Mouse (Mus musculus): ENCODE measurements at regions not wholly inside any gene's neighbourhood (a gene's known extent, or its start where the extent isn't known, plus 50 kb on each side); places are given as distances from the start of the nearest gene placed in this dataset.

DNA sequence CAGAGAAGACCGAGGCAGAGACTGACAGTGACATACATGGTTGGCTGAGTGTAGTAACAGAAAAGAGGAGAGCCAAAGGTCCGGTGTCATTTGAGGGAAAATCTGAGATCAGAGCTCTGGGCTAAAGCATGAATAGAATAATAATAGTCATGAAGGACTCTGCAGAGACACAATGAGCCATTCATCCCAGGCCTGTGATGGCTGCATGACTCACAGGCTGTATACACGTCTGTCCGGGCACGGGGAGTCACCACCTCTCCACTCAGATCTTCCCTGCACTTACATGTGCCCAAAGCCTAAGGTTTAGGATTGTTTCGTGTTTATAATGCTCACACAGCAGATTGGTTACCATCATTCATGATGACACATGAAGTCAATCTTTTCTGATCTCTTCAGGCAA is 246.2 kb upstream of the Jmjd1c start:
- Histone ChIP-seq H3K4me2 (no peak overlapping the region), H3K27me3 (replicated peaks) (no peaks in the 10 kb centered on the region), H3K9ac (no peak overlapping the region), H3K4me1 (0 out of 2 replicates have a peak, but pooled peaks cover 2% of the 10 kb centered on the region), H3K9me3 (replicated peaks) (no peaks in the 10 kb centered on the region), H3K27ac (no peak overlapping the region), H3K36me3 (no peaks in the 10 kb centered on the region), H3K4me3 (no peak overlapping the region)
- 71% methylated on average over 6 of the region's 6 CpGs for WGBS (ENCODE audit: insufficient replicate concordance)
- no peak for ATAC-seq

DNA sequence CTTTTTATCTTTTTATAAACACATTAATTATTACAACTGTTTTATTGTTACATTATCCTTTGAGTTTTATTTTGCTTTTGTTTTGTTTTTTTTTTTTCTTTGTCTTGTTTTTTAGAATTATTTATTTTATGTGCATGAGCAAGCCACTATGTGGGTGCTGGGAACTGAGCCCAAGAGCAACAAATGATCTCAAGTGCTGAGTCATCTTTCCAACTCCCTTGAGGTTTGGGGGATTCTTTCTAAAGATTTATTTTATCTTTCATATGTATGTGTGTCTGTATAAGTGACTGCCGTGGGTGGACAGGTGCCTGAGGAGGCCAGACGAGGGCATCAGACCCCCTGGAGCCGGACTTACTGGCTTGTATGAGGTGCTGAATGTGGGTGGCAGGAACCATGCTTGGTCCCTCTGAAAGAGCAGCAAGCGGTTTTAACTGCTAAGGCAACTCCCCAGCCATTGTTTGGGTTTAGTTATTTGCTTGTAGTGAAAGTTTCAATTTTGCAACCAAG is 244.9 kb upstream of the Jmjd1c start:
- Histone ChIP-seq H3K9me3 (replicated peaks) (no peaks in the 10 kb centered on the region), H3K27me3 (replicated peaks) (no peaks in the 10 kb centered on the region), H3K4me2 (no peak overlapping the region), H3K36me3 (no peaks in the 10 kb centered on the region), H3K9ac (no peak overlapping the region), H3K4me3 (no peak overlapping the region), H3K4me1 (0 out of 2 replicates have a peak, but pooled peaks cover 2% of the 10 kb centered on the region), H3K27ac (no peak overlapping the region)
- 56% methylated on average over 4 of the region's 4 CpGs for WGBS (ENCODE audit: insufficient replicate concordance)
- ATAC-seq, result no peak

DNA sequence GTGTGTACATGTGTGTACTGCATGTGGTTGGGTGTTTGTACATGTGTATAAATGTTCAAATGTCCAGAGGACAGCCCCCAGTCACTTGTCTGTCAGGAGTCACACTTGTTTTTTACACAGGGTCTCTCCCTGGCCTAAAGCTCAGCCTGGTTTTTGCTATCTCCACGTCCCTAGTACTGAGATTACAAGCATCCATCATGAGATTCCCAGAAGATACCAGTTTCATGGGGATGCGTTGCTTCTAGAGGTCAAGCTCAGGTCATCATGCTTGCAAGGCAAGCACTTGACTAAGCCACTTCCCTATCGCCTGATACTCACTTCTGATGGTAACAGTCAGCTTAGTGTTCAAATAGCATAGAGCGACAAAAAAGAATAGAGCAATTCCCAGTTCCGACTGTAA is 244.1 kb upstream of the Jmjd1c start:
- no peak overlapping the region for H3K9ac ChIP-seq
- H3K27ac ChIP-seq, result no peak overlapping the region
- no peaks in the 10 kb centered on the region for H3K36me3 ChIP-seq
- 57% methylated on average over 5 of the region's 5 CpGs for WGBS (ENCODE audit: insufficient replicate concordance)
- H3K4me2 ChIP-seq, result no peak overlapping the region
- H3K4me3 ChIP-seq, result no peak overlapping the region
- H3K27me3 ChIP-seq (replicated peaks), result no peaks in the 10 kb centered on the region
- H3K9me3 ChIP-seq (replicated peaks), result no peaks in the 10 kb centered on the region
- 0 out of 2 replicates have a peak, but pooled peaks cover 2% of the 10 kb centered on the region for H3K4me1 ChIP-seq
- ATAC-seq, result no peak

DNA sequence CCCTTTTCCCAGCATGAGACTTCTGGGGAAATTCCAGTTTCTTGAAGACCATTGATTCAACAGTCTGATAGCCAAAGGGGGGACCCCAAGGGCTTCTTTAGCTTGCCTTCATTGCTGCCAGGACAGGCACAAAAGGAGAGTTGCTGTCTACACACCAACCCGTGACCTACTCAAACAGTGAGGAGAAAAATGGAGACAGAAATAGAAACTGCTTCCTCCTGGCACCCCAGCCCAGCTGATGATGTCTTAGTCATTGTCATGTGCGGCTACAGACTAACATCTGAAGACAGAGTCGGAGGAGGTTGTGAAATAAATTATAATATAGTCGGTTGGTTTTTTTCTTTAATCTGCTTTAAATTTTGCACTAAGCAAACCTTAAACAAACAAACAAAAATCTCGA is 243.2 kb upstream of the Jmjd1c start:
- H3K9ac ChIP-seq, result no peak overlapping the region
- WGBS (ENCODE audit: insufficient replicate concordance), result 11% methylated on average over 5 of the region's 5 CpGs
- no peak for ATAC-seq

DNA sequence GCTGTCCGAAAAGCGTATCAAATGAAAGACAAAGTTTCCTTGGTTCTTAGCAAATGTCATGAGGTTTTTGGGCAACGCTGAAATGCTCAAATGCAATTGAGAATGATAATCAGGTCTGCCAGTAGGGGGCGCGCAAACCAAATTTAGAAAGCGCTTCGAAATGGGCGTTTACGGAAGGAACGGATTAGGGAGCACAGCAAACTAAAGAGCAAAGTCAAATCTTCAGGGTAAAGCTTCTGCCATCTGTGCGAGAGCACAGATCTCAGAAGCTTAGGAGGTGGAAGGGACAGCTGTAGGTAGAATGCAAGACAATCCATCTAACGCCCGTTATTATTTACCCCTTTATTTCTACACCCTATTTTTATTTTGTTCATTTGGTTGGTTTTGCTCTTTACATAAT is 242.7 kb upstream of the Jmjd1c start:
- Histone ChIP-seq H3K9ac (no peak overlapping the region), H3K4me3 (no peak overlapping the region), H3K4me1 (0 out of 2 replicates have a peak, but pooled peaks cover 2% of the 10 kb centered on the region), H3K27ac (no peak overlapping the region), H3K9me3 (replicated peaks) (no peaks in the 10 kb centered on the region), H3K4me2 (peak overlapping the region; percentile 31), H3K27me3 (replicated peaks) (no peaks in the 10 kb centered on the region), H3K36me3 (no peaks in the 10 kb centered on the region)
- 6% methylated on average over 13 of the region's 13 CpGs for WGBS (ENCODE audit: insufficient replicate concordance)
- ATAC-seq, result no peak

More for the DNA sequence above, 243.2 kb upstream of the Jmjd1c start:
- no peak overlapping the region for H3K27ac ChIP-seq
- H3K27me3 ChIP-seq (replicated peaks), result no peaks in the 10 kb centered on the region
- H3K4me3 ChIP-seq, result no peak overlapping the region
- no peaks in the 10 kb centered on the region for H3K36me3 ChIP-seq
- H3K9me3 ChIP-seq (replicated peaks), result no peaks in the 10 kb centered on the region
- H3K4me2 ChIP-seq, result peak overlapping the region; percentile 31; the same call in 1 of the 2 replicates
- H3K4me1 ChIP-seq, result 0 out of 2 replicates have a peak, but pooled peaks cover 2% of the 10 kb centered on the region

DNA sequence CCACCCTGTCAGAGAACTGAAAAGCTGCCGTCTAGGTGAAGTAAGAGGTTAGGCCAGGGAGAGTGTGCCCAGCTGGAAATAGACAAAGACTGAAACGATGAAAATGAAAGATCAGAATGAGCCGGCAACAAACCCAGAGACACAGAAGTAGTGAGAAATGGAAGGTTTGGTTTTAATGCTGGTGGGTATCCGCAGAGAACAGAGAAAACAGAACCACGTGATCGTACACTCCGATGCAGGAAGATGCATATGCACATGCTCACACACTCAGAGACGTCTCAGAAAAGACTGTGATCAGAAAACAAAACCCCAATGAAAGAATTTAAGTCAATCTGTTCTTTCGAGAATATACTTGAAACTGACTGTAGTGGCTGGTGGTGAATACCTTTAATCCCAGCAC is 241.0 kb upstream of the Jmjd1c start:
- Histone ChIP-seq H3K36me3 (no peaks in the 10 kb centered on the region), H3K27me3 (replicated peaks) (no peaks in the 10 kb centered on the region), H3K9me3 (replicated peaks) (no peaks in the 10 kb centered on the region), H3K9ac (no peak overlapping the region), H3K4me2 (no peak overlapping the region), H3K4me1 (0 out of 2 replicates have a peak, but pooled peaks cover 2% of the 10 kb centered on the region), H3K27ac (no peak overlapping the region), H3K4me3 (no peak overlapping the region)
- WGBS (ENCODE audit: insufficient replicate concordance), result 81% methylated on average over 9 of the region's 9 CpGs
- ATAC-seq, result no peak

DNA sequence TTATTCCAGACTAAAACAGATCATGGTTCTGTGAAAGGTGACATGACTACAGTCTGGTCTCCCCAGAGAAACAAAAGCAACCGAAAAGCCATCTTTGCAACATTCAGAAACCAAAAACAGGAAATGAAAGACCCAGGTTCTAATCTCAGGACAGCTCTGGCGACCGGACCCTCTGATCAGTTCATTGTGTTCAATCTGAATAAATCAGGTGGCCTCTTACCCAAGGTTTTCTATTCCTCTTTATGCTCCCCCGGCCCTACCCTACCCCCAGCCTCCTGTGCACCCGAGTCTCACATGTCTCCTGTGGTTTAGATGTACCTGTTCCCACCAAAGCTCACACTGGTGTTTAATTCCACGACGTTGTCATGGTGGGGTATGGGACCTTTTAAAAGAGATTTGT is 238.6 kb upstream of the Jmjd1c start:
- Histone ChIP-seq H3K36me3 (no peaks in the 10 kb centered on the region), H3K4me1 (0 out of 2 replicates have a peak, but pooled peaks cover 2% of the 10 kb centered on the region), H3K9ac (no peak overlapping the region), H3K27ac (no peak overlapping the region), H3K4me2 (no peak overlapping the region), H3K9me3 (replicated peaks) (no peaks in the 10 kb centered on the region), H3K27me3 (replicated peaks) (no peaks in the 10 kb centered on the region), H3K4me3 (no peak overlapping the region)
- WGBS (ENCODE audit: insufficient replicate concordance), result 60% methylated on average over 7 of the region's 7 CpGs
- ATAC-seq, result no peak

DNA sequence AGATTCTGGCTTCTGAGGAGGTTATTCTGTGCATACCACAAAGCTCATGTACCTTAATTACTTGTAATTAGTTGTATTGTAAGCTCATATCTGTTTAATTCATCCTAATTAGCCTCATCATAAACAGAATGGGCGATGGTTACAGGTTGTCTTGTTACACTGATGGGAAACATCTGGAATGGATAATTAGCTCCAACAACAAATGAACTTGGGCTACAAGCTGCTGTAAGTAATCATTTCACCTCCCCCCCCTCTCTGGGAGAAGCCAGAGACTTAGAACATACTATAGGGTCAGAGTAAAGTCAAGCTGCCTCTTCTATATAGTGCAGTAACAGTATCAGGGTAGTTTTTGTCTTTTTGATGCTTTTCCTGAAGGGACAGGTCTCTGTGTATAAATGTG is 234.5 kb upstream of the Jmjd1c start:
- H3K27me3 ChIP-seq (replicated peaks), result no peaks in the 10 kb centered on the region
- WGBS (ENCODE audit: insufficient replicate concordance), result 69% methylated on average over 1 of the region's 1 CpGs

DNA sequence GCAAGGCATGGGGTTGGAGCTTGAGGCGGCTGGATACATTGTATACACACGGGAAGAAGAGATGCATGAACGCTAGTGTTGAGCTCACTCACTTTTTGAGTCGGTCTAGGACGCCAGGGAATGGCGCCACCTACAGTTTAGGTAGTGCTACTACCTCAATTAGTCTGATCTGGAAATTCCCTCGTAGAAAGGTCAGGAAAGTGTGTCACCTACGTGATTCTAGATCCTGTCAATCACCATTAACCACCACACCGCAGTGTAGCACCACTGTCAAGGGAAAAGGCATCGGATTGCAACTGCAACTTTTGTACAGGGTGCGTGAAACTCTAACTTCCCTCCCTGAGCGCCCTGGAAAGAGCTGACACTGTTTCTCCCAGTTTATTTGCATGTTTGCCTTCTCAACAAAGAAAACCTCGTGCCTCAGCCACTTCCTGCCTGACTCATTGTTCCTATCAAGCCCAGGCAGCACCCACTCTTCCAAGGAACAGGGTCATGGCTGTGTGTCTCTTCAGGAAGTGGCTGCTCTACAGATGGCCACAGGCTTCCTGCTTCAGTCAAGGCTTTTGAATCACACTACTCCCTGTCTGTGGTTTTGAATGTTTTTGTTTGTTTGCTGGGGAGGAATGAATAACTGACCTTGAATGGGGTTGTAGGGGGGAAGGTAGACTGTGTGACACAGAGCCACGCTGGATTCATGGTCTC is 231.6 kb upstream of the Jmjd1c start:
- no peak overlapping the region for H3K9ac ChIP-seq
- H3K9me3 ChIP-seq (replicated peaks), result no peaks in the 10 kb centered on the region
- H3K27ac ChIP-seq, result peak overlapping the region; percentile 28; the same call in 1 of the 2 replicates
- H3K4me1 ChIP-seq, result no peaks in the 10 kb centered on the region
- no peaks in the 10 kb centered on the region for H3K36me3 ChIP-seq
- peak; percentile 71 for ATAC-seq
- WGBS (ENCODE audit: insufficient replicate concordance), result 18% methylated on average over 14 of the region's 14 CpGs
- H3K4me2 ChIP-seq, result 0 out of 2 replicates have a peak overlapping the region, but pooled peaks have one; percentile 18
- H3K27me3 ChIP-seq (replicated peaks), result no peaks in the 10 kb centered on the region
- H3K4me3 ChIP-seq, result no peak overlapping the region

More for the DNA sequence above, 234.5 kb upstream of the Jmjd1c start:
- Histone ChIP-seq H3K4me2 (no peak overlapping the region), H3K4me3 (no peak overlapping the region), H3K36me3 (no peaks in the 10 kb centered on the region), H3K9me3 (replicated peaks) (no peaks in the 10 kb centered on the region), H3K4me1 (no peaks in the 10 kb centered on the region), H3K9ac (no peak overlapping the region), H3K27ac (no peak overlapping the region)
- no peak for ATAC-seq

DNA sequence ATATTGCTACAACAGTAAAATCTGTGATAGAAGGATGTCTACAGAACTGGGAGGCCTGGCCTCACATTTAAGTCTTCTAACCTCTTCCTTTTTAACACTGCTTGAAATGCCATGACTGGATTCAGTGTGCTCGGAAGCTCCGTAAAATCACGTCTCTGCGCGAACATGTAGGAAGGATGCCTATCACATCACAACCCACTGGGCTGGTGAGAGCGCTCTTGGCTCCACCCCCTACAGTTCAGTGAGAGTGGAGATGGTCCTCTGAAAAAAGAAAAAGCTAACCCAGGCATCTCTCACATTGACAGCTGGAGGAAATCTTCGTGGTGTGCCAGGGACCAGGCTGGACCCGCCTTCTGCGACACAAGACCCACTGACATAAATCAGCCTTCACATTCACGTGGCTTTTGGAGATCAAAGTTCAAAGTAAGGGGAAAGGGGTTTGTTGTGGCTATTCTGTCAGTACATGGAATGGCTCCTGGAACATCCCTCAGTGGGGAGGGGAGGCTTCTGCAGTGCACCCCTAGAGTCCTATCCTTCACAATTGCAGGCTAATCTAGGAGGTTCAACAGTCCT is 230.8 kb upstream of the Jmjd1c start:
- Histone ChIP-seq H3K4me1 (no peaks in the 10 kb centered on the region), H3K9me3 (replicated peaks) (no peaks in the 10 kb centered on the region), H3K4me2 (no peak overlapping the region), H3K36me3 (no peaks in the 10 kb centered on the region), H3K9ac (no peak overlapping the region), H3K27ac (peak overlapping the region; percentile 28; the same call in 1 of the 2 replicates), H3K27me3 (replicated peaks) (no peaks in the 10 kb centered on the region), H3K4me3 (no peak overlapping the region)
- no peak for ATAC-seq
- 43% methylated on average over 10 of the region's 10 CpGs for WGBS (ENCODE audit: insufficient replicate concordance)

DNA sequence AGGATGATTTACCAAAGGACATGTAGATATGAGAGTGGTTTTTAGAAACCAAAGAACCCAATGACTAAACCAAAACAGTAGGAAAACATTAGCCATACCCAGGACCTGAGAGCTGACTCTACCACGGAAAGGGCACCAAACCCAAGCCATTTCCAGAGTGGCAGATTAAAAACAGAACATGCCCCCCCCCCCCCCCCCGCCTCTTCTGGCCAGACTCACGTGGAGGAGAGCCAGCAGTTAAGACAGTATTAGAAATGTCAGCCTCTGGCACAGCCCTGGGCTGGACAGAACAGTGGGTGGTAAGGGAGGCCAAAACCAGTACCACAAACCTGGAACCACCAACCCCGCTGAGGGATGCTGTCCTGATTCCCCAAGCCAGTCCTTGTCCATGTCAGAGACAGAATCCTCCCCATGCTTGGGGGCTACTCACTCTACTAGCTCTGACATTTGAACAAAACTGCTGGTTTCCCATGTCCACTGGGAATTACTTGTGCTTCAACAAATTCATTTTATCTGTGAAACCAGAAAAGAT is 224.7 kb upstream of the Jmjd1c start:
- no peaks in the 10 kb centered on the region for H3K36me3 ChIP-seq
- WGBS (ENCODE audit: insufficient replicate concordance), result 50% methylated on average over 3 of the region's 4 CpGs
- ATAC-seq, result no peak

DNA sequence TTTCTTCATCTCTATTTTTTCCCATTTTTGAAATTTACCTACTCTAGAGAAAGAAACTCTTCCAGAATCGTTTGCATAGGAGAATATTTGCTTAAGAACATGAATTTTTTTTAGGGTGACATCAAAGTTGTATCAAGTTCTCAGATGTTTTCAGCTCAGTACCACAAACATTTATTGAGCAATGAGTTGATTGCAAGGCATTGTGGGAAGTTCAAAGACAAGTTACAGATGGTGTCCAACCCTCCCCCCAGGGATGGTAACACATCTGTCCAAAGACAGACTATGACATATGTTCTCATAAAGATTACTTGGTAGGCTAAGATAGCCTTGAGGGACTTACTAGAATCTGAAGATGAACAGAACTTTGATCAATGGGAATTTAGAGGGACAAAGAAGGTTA is 224.3 kb upstream of the Jmjd1c start:
- Histone ChIP-seq H3K27ac (no peak overlapping the region), H3K4me3 (no peak overlapping the region), H3K36me3 (no peaks in the 10 kb centered on the region), H3K27me3 (replicated peaks) (no peaks in the 10 kb centered on the region), H3K4me2 (no peak overlapping the region), H3K9me3 (replicated peaks) (no peaks in the 10 kb centered on the region), H3K9ac (no peak overlapping the region), H3K4me1 (no peaks in the 10 kb centered on the region)
- ATAC-seq, result no peak
- 41% methylated on average over 1 of the region's 1 CpGs for WGBS (ENCODE audit: insufficient replicate concordance)

More for the DNA sequence above, 224.7 kb upstream of the Jmjd1c start:
- H3K4me2 ChIP-seq, result no peak overlapping the region
- no peak overlapping the region for H3K9ac ChIP-seq
- no peak overlapping the region for H3K27ac ChIP-seq
- no peaks in the 10 kb centered on the region for H3K9me3 ChIP-seq (replicated peaks)
- no peaks in the 10 kb centered on the region for H3K4me1 ChIP-seq
- H3K27me3 ChIP-seq (replicated peaks), result no peaks in the 10 kb centered on the region
- no peak overlapping the region for H3K4me3 ChIP-seq

Data from liver, embryonic 12.5 days (tissue).